In genomic region chr14:77151431-77151830, GRCm38 (mm10) we compare ENCODE assay signal across 31 mouse cellular contexts. TPM values are rescaled to one million over a fixed set of nuclear protein-coding genes. Genes with fewer than 3 reads are reported as not detected.
DNase-seq lines count a peak whose midpoint lies in the region; ATAC-seq and TF ChIP-seq lines count a peak whose summit lies in the region.
"Had no signal": no experiment of that assay in that cellular context is flagged by ENCODE, and none has a peak within 500 bp of the region (broad histone marks: within the 10 kb centered on the region; RNA-seq: fewer than 3 reads in every experiment).

No protein-coding gene starts in this region.

- ATAC-seq in forebrain, postnatal 0 days, result no peak
- ATAC-seq in forebrain, embryonic 14.5 days, result no peak
- ATAC-seq: activated CD4-positive, CD25-positive, alpha-beta regulatory T cell, adult 4 months; forebrain, embryonic 13.5 days; intestine, embryonic 16.5 days had no signal

- no peak overlapping the region for H3K27ac ChIP-seq in forebrain, postnatal 0 days (ENCODE audit: low read depth, low read length)
- no peak overlapping the region for H3K27ac ChIP-seq in forebrain, embryonic 14.5 days (ENCODE audit: low read depth, low read length)
- no peak overlapping the region for H3K27ac ChIP-seq in kidney, adult 2 months (ENCODE audit: insufficient read depth, low read depth, low read length)
- H3K27ac ChIP-seq: forebrain, embryonic 13.5 days; heart, embryonic 15.5 days; hindbrain, embryonic 13.5 days; left cerebral cortex, adult 2 months; limb, embryonic 13.5 days; lung, embryonic 15.5 days; neural tube, embryonic 12.5 days; stomach, postnatal 0 days had no signal

- H3K4me1 ChIP-seq in forebrain, postnatal 0 days (ENCODE audit: insufficient read depth), result peaks cover 12% of the 10 kb centered on the region; the same call in 1 of the 2 replicates
- peaks cover 4% of the 10 kb centered on the region; the same call in 1 of the 2 replicates for H3K4me1 ChIP-seq in forebrain, embryonic 14.5 days (ENCODE audit: control insufficient read depth, insufficient read depth, low read length)
- H3K4me1 ChIP-seq in kidney, adult 2 months (ENCODE audit: control insufficient read depth, insufficient read depth, low read length), result no peaks in the 10 kb centered on the region

- no peak for TF ChIP-seq CTCF in forebrain, postnatal 0 days (IDR thresholded peaks at IDR 0.05; ENCODE audit: low read depth)
- no peak for TF ChIP-seq CTCF in brain, embryonic 14.5 days (IDR thresholded peaks at IDR 0.05; ENCODE audit: borderline replicate concordance, extremely low read depth, insufficient read depth, insufficient read length)
- no peak for TF ChIP-seq CTCF in kidney, adult 2 months (conservative IDR thresholded peaks at IDR 0.05; ENCODE audit: insufficient read depth, insufficient read length, low read depth, low read length)

- peak; percentile 42 for DNase-seq in forebrain, postnatal 0 days
- no peak for DNase-seq in forebrain, embryonic 14.5 days (ENCODE audit: low spot score)
- peak; percentile 24 for DNase-seq in NIH3T3 (ENCODE audit: low read depth)
- peak; percentile 34 for DNase-seq in brain, embryonic 14.5 days (ENCODE audit: low read depth)
- DNase-seq in gastrocnemius, postnatal 14 days, result peak; percentile 34
- no peak for DNase-seq in layer of hippocampus, adult 11-12 months (ENCODE audit: low spot score)
- no peak for DNase-seq in kidney, adult 2 months
- DNase-seq: adrenal gland, postnatal 25 days; B cell, adult 2 months; cerebellum, adult 9-10 months; kidney, adult 9 months; kidney, postnatal 10 days; lung, postnatal 36 days; right cerebral cortex, adult 18-20 months; thymus, adult 18-20 months; thymus, postnatal 25 days had no signal

- no peaks in the 10 kb centered on the region for H3K27me3 ChIP-seq in forebrain, postnatal 0 days (ENCODE audit: insufficient read depth, low read length)
- no peaks in the 10 kb centered on the region for H3K27me3 ChIP-seq in forebrain, embryonic 14.5 days (replicated peaks; ENCODE audit: control insufficient read depth, insufficient read depth, low read length)
- no peaks in the 10 kb centered on the region for H3K27me3 ChIP-seq in kidney, adult 2 months (replicated peaks; ENCODE audit: control insufficient read depth, insufficient read depth, low read length)
- H3K27me3 ChIP-seq: hindbrain, embryonic 13.5 days; neural tube, embryonic 12.5 days had no signal

- H3K9me3 ChIP-seq in forebrain, postnatal 0 days (ENCODE audit: low read length), result no peaks in the 10 kb centered on the region
- no peaks in the 10 kb centered on the region for H3K9me3 ChIP-seq in forebrain, embryonic 14.5 days (replicated peaks; ENCODE audit: control insufficient read depth, low read length)
- H3K9me3 ChIP-seq: forebrain, embryonic 13.5 days; heart, embryonic 15.5 days; hindbrain, embryonic 13.5 days; limb, embryonic 13.5 days; lung, embryonic 15.5 days; neural tube, embryonic 12.5 days had no signal

- H3K9ac ChIP-seq in forebrain, postnatal 0 days, result no peak overlapping the region
- no peak overlapping the region for H3K9ac ChIP-seq in forebrain, embryonic 14.5 days (ENCODE audit: low read length)
- H3K9ac ChIP-seq: forebrain, embryonic 13.5 days; heart, embryonic 15.5 days; hindbrain, embryonic 13.5 days; limb, embryonic 13.5 days; lung, embryonic 15.5 days; neural tube, embryonic 12.5 days had no signal

- H3K36me3 ChIP-seq in forebrain, postnatal 0 days (ENCODE audit: insufficient read depth), result no peaks in the 10 kb centered on the region
- H3K36me3 ChIP-seq in forebrain, embryonic 14.5 days (ENCODE audit: control insufficient read depth, insufficient read depth, low read length), result no peaks in the 10 kb centered on the region
- no peaks in the 10 kb centered on the region for H3K36me3 ChIP-seq in kidney, adult 2 months (ENCODE audit: control insufficient read depth, insufficient read depth, low read length)
- H3K36me3 ChIP-seq: heart, embryonic 15.5 days; hindbrain, embryonic 13.5 days; limb, embryonic 13.5 days; lung, embryonic 15.5 days; neural tube, embryonic 12.5 days had no signal

- WGBS in forebrain, postnatal 0 days, result 78% methylated on average over 7 of the region's 7 CpGs
- WGBS in forebrain, embryonic 14.5 days, result 95% methylated on average over 7 of the region's 7 CpGs
- 86% methylated on average over 7 of the region's 7 CpGs for WGBS in kidney, adult 2 months

- intact Hi-C loops in gastrocnemius, postnatal 14 days (cut with DNase I; ENCODE audit: low total_unique reads), result no loop called here

- no peak for TF ChIP-seq POLR2A in brain, embryonic 14.5 days (IDR thresholded peaks at IDR 0.05; ENCODE audit: borderline replicate concordance, extremely low read depth, insufficient read depth, insufficient read length, poor library complexity, severe bottlenecking)
- no peak for TF ChIP-seq POLR2A in kidney, adult 2 months (IDR thresholded peaks at IDR 0.05; ENCODE audit: low read depth, low read length)

- no peak overlapping the region for H3K4me2 ChIP-seq in forebrain, postnatal 0 days (ENCODE audit: low read depth)
- no peak overlapping the region for H3K4me2 ChIP-seq in forebrain, embryonic 14.5 days (ENCODE audit: low read length)
- H3K4me2 ChIP-seq: forebrain, embryonic 13.5 days; heart, embryonic 15.5 days; hindbrain, embryonic 13.5 days; limb, embryonic 13.5 days; liver, embryonic 11.5 days; lung, embryonic 15.5 days; midbrain, embryonic 11.5 days; neural tube, embryonic 12.5 days had no signal

- no peak overlapping the region for H3K4me3 ChIP-seq in forebrain, postnatal 0 days (ENCODE audit: low read depth, low read length)
- no peak overlapping the region for H3K4me3 ChIP-seq in forebrain, embryonic 14.5 days (ENCODE audit: low read depth, low read length)
- H3K4me3 ChIP-seq in kidney, adult 2 months (ENCODE audit: insufficient read depth, low read depth, low read length), result no peak overlapping the region
- H3K4me3 ChIP-seq: forebrain, embryonic 13.5 days; heart, embryonic 15.5 days; hindbrain, embryonic 13.5 days; left cerebral cortex, adult 2 months; limb, embryonic 13.5 days; lung, embryonic 15.5 days; myocyte; neural tube, embryonic 12.5 days had no signal

RNA-seq across cellular contexts. Expression of gene Enox1, which starts 5.1 kb away (rescaled TPM):
- total RNA-seq in forebrain, postnatal 0 days (2014; rRNA removed), result 61.7 and 61.8 TPM in 2 replicates
- polyA plus RNA-seq in forebrain, postnatal 0 days (2015; fragmentation: Nextera tagmentation; extraction: Ambion mirVana), result 33.9 and 39.9 TPM in 2 replicates
- 28.0 and 39.0 TPM in 2 replicates for polyA plus RNA-seq in forebrain, embryonic 14.5 days (2014; fragmentation: Nextera tagmentation; extraction: Ambion mirVana)
- polyA plus RNA-seq in brain, embryonic 14.5 days (2012; rRNA removed), result 34.3 and 34.9 TPM in 2 replicates
- 1 to 10 TPM; 1.6 to 1.8 TPM for total RNA-seq in gastrocnemius, postnatal 14 days (2021)
- 0.88 and 1.1 TPM in 2 replicates for polyA plus RNA-seq in kidney, adult 2 months (2012; rRNA removed)
- total RNA-seq: common myeloid progenitor, adult 5-6 weeks; megakaryocyte, adult 5-6 weeks had no signal

Comparison
In these comparisons a context has a peak if more than half of its experiments do, and no peak if none do; other contexts are left out.
1. DNase-seq: peak in forebrain, postnatal 0 days (single experiment), NIH3T3 (single experiment), brain, embryonic 14.5 days (single experiment) and gastrocnemius, postnatal 14 days (single experiment); none in forebrain, embryonic 14.5 days (single experiment), layer of hippocampus, adult 11-12 months (single experiment) and kidney, adult 2 months (single experiment).
2. RNA of gene Enox1, which starts 5.1 kb away (polyA plus RNA-seq): 33.9 to 39.9 TPM in forebrain, postnatal 0 days, 34.3 to 34.9 TPM in brain, embryonic 14.5 days and 28.0 to 39.0 TPM in forebrain, embryonic 14.5 days; 0.88 to 1.1 TPM in kidney, adult 2 months; every median in the first group is over 10 times any median in the second.